Mouse (Mus musculus) forebrain, embryonic 11.5 days (tissue): Measurements from ENCODE around the gene Ctf1. TPM values are rescaled to one million over a fixed set of nuclear protein-coding genes. Genes with fewer than 3 reads are reported as not detected.

Experiments
- ATAC-seq: fragments of 200-750 bp; cut with Nextera tagmentation; replicated peaks from 2 replicates; pipeline ENCODE4 v1.8.0; 2017; ENCODE audit warnings: moderate TSS enrichment; ENCODE audit not compliant: low FRiP score
- DNase-seq: peaks from one replicate; pipeline ENCODE4 v3.0.0-alpha.2; 2017; ENCODE audit warnings: low spot score
- H3K27ac ChIP-seq: fragments of 300-500 bp; sonication (generic); 2 replicates; pipeline ENCODE4 v1.5.1; 2014; ENCODE audit warnings: low read depth, low read length
- H3K27me3 ChIP-seq: fragments of 300-500 bp; sonication (generic); 2 replicates; pipeline ENCODE4 v1.6.1; 2014; ENCODE audit warnings: mild to moderate bottlenecking, low read length, mixed read lengths; ENCODE audit not compliant: control insufficient read depth, insufficient read depth
- H3K36me3 ChIP-seq: fragments of 300-500 bp; sonication (generic); 2 replicates; pipeline ENCODE4 v1.6.1; 2014; ENCODE audit warnings: mild to moderate bottlenecking, low read length, moderate library complexity, mixed read lengths; ENCODE audit not compliant: control insufficient read depth, insufficient read depth
- H3K4me1 ChIP-seq: fragments of 300-500 bp; sonication (generic); replicated peaks from 2 replicates; pipeline ENCODE4 v1.6.1; 2014; ENCODE audit warnings: low read length, mixed read lengths; ENCODE audit not compliant: control insufficient read depth, insufficient read depth
- H3K4me2 ChIP-seq: fragments of 300-500 bp; sonication (generic); 2 replicates; pipeline ENCODE4 v1.6.1; 2014; ENCODE audit warnings: low read depth, mild to moderate bottlenecking, low read length, moderate library complexity, mixed read lengths; ENCODE audit not compliant: severe bottlenecking
- H3K4me3 ChIP-seq: fragments of 300-500 bp; sonication (generic); 2 replicates; pipeline ENCODE4 v1.5.1; 2014; ENCODE audit warnings: low read depth, low read length
- H3K9ac ChIP-seq: fragments of 300-500 bp; sonication (generic); 2 replicates; pipeline ENCODE4 v1.6.1; 2014; ENCODE audit warnings: low read length
- H3K9me3 ChIP-seq: fragments of 300-500 bp; sonication (generic); 2 replicates; pipeline ENCODE4 v1.6.1; 2016; ENCODE audit warnings: low read length, mixed read lengths; ENCODE audit not compliant: control insufficient read depth
- WGBS: fragments of 180-500 bp; shearing (Covaris S2); extraction: QIAGEN DNeasy Blood & Tissue Kit; methylation state at CpG from one replicate; pipeline ENCODE4 v1.1.7; 2014; 5-methylcytosine and 5-hydroxymethylcytosine counted together
- polyA plus RNA-seq: library from polyadenylated mRNA; unstranded; fragments of >200 nt; fragmentation: Nextera tagmentation; extraction: Ambion mirVana; gene quantifications from 2 replicates; pipeline ENCODE4 v1.2.1, GENCODE M21; 2014

The Ctf1 gene
- polyA plus RNA-seq, 1 experiment from 2014 or later = 7.2 TPM

DNA sequence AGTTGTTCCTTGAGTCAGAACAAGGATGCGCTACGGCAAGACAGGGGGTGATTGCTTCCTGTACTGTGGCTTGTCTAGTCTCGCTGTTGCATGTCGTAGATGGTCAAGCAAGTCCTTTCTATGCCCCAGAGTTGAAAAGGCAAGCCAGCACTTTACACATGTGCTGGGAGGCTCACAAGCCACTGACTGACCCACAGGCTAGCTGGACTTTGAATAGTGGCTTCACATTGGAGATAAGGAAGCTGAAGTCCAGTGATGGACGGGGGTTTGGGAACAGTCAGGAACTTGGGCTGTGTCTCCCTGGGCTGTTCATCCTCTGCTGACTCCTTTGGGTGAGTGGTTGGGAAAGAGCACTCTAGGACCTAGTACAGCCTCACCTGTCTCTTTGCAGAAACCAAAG lies 39.1 kb downstream of the Ctf1 start:
- 94% methylated on average over 5 of the region's 5 CpGs for WGBS
- DNase-seq = no peak
- Histone ChIP-seq H3K9me3 (no peaks in the 10 kb centered on the region), H3K36me3 (peaks cover 16% of the 10 kb centered on the region), H3K27me3 (no peaks in the 10 kb centered on the region), H3K4me3 (no peak overlapping the region), H3K9ac (no peak overlapping the region), H3K4me2 (no peak overlapping the region), H3K4me1 (no peaks in the 10 kb centered on the region; the same call in 1 of the 2 replicates), H3K27ac (no peak overlapping the region)
- ATAC-seq = no peak

GRCm38 (mm10) chr7:127752069-127752468 lies 39.5 kb downstream of the Ctf1 start:
- no peaks in the 10 kb centered on the region; the same call in 1 of the 2 replicates for H3K4me1 ChIP-seq
- no peak overlapping the region for H3K27ac ChIP-seq
- no peak for ATAC-seq
- H3K36me3 ChIP-seq = peaks cover 16% of the 10 kb centered on the region
- H3K4me2 ChIP-seq = no peak overlapping the region
- no peak overlapping the region for H3K9ac ChIP-seq
- H3K9me3 ChIP-seq = no peaks in the 10 kb centered on the region
- no peak overlapping the region for H3K4me3 ChIP-seq
- no peaks in the 10 kb centered on the region for H3K27me3 ChIP-seq
- 96% methylated on average over 27 of the region's 27 CpGs for WGBS
- no peak for DNase-seq

DNA sequence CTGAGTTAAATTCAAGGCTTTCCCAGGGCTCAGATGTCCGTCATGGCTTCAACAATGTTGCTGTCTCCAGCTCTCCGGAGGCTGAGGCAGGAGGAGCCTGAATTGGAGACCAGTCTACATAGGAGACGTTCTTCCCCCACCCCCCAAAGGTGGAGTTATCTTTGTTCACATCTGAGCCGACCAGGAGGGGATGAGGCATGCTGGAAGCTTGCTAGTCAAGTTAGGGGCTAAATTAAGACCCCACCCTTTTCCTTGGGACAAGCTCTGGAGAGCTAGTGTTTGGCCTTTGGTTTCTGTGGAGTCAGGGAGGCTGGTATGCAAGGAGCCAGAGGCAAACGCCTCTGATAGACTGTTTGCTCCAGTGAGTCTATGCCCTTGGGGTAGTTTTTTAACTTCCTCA lies 40.6 kb downstream of the Ctf1 start:
- Histone ChIP-seq H3K27me3 (no peaks in the 10 kb centered on the region), H3K27ac (no peak overlapping the region), H3K4me2 (no peak overlapping the region), H3K9ac (no peak overlapping the region), H3K9me3 (no peaks in the 10 kb centered on the region), H3K36me3 (peaks cover 16% of the 10 kb centered on the region), H3K4me3 (no peak overlapping the region), H3K4me1 (no peaks in the 10 kb centered on the region)
- ATAC-seq (no peak), DNase-seq (no peak)
- WGBS = 77% methylated on average over 5 of the region's 5 CpGs

DNA sequence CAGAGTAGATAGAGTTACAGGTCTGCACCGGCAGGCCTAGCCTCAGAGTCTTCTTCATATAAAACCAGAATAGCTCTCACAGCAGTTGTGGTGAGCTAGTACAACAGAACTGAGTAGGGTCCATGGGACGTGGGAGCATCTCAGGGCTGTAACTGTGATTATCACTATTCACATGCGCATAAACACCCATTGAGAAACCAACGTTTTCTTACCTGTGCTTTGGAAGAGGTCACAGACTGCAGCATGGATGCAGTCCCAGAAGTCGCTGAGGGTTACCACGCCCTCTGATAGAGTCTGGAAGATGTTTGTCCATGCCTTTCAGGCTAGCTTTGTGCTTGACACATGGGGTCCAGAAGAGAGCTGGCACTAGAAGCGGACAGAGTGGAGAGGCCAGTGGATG lies 41.2 kb downstream of the Ctf1 start:
- no peak overlapping the region for H3K4me2 ChIP-seq
- no peak overlapping the region for H3K27ac ChIP-seq
- H3K4me3 ChIP-seq = no peak overlapping the region
- ATAC-seq (no peak), DNase-seq (no peak)
- H3K9ac ChIP-seq = no peak overlapping the region
- 92% methylated on average over 7 of the region's 7 CpGs for WGBS
- no peaks in the 10 kb centered on the region for H3K9me3 ChIP-seq
- no peaks in the 10 kb centered on the region for H3K4me1 ChIP-seq
- no peaks in the 10 kb centered on the region for H3K27me3 ChIP-seq
- peaks cover 16% of the 10 kb centered on the region for H3K36me3 ChIP-seq

DNA sequence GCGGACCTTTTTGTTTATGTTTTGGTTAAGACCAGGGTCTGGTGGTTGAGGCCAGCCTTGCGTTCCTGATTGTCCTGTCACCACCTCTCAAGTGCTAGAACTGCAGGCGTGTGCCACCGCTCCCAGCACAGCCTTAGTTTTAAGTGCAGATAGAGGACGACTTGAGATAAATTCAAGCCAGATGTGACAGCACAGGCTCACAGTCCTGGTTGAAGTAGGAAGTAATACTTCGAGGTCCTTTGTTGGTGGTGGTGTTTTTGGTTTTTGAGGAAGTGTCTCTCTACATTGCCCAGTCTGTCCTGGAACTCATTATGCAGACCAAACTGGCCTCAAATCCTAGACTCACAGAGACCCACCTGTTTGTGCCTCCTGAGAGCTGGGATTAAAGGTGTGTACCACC lies 47.2 kb downstream of the Ctf1 start:
- Histone ChIP-seq H3K4me2 (no peak overlapping the region), H3K36me3 (peaks cover 8% of the 10 kb centered on the region), H3K27me3 (no peaks in the 10 kb centered on the region), H3K4me1 (no peaks in the 10 kb centered on the region), H3K9me3 (no peaks in the 10 kb centered on the region), H3K27ac (no peak overlapping the region), H3K9ac (no peak overlapping the region), H3K4me3 (no peak overlapping the region)
- ATAC-seq = no peak
- 80% methylated on average over 6 of the region's 6 CpGs for WGBS
- no peak for DNase-seq

- Histone ChIP-seq H3K27me3 (no peaks in the 10 kb centered on the region), H3K4me3 (no peak overlapping the region), H3K36me3 (peaks cover 6% of the 10 kb centered on the region), H3K27ac (no peak overlapping the region), H3K4me2 (no peak overlapping the region), H3K9me3 (no peaks in the 10 kb centered on the region), H3K9ac (no peak overlapping the region), H3K4me1 (no peaks in the 10 kb centered on the region)
- WGBS = 96% methylated on average over 3 of the region's 3 CpGs
- ATAC-seq (no peak), DNase-seq (no peak)
These were observed 47.9 kb downstream of the Ctf1 start for GRCm38 (mm10) chr7:127760478-127760877.

GRCm38 (mm10) chr7:127761026-127761425 lies 48.5 kb downstream of the Ctf1 start:
- Histone ChIP-seq H3K36me3 (peaks cover 6% of the 10 kb centered on the region), H3K4me3 (no peak overlapping the region), H3K27me3 (no peaks in the 10 kb centered on the region), H3K9me3 (no peaks in the 10 kb centered on the region), H3K9ac (no peak overlapping the region), H3K27ac (no peak overlapping the region), H3K4me2 (no peak overlapping the region), H3K4me1 (no peaks in the 10 kb centered on the region)
- ATAC-seq (no peak), DNase-seq (peak; percentile 81)
- WGBS = 52% methylated on average over 7 of the region's 7 CpGs

DNA sequence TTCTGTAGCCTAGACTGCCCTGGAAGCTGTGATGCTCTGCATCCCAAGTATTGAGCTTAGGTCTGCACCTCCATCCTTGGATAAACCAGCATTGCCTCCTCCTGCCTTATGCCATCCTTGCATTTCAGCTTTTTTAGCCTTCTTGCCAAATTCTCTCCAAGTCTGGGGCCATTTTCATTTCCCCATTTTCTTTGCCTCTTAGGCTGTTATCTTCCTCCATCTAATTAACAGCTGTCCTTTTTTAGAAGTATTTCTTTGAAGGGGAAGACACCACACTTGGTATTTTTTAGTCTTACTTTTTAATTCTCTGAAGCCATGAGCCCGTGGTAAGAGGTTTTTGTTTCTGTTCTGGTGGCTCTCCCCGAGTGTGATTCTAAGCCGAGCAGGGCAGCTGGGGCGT lies 51.1 kb downstream of the Ctf1 start:
- peaks cover 10% of the 10 kb centered on the region; the same call in 1 of the 2 replicates for H3K36me3 ChIP-seq
- no peak for DNase-seq
- ATAC-seq = no peak
- peaks cover 3% of the 10 kb centered on the region; the same call in 1 of the 2 replicates for H3K4me1 ChIP-seq
- H3K9ac ChIP-seq = no peak overlapping the region
- 90% methylated on average over 4 of the region's 4 CpGs for WGBS
- no peaks in the 10 kb centered on the region for H3K9me3 ChIP-seq
- H3K27me3 ChIP-seq = no peaks in the 10 kb centered on the region
- no peak overlapping the region for H3K27ac ChIP-seq
- no peak overlapping the region for H3K4me3 ChIP-seq
- no peak overlapping the region for H3K4me2 ChIP-seq

GRCm38 (mm10) chr7:127765756-127766155 lies 53.2 kb downstream of the Ctf1 start:
- no peak overlapping the region for H3K4me3 ChIP-seq
- H3K4me2 ChIP-seq = no peak overlapping the region
- no peaks in the 10 kb centered on the region for H3K9me3 ChIP-seq
- H3K9ac ChIP-seq = no peak overlapping the region
- H3K36me3 ChIP-seq = peaks cover 10% of the 10 kb centered on the region; the same call in 1 of the 2 replicates
- H3K27me3 ChIP-seq = no peaks in the 10 kb centered on the region
- DNase-seq = no peak
- H3K4me1 ChIP-seq = peaks cover 12% of the 10 kb centered on the region; the same call in 1 of the 2 replicates
- no peak overlapping the region for H3K27ac ChIP-seq
- ATAC-seq = no peak
- WGBS = 85% methylated on average over 2 of the region's 2 CpGs
